Mouse (Mus musculus) adrenal gland, postnatal 0 days (tissue): ENCODE results near the gene Thbs2. TPM values are rescaled to one million over a fixed set of nuclear protein-coding genes. Genes with fewer than 3 reads are reported as not detected.

Experiments used
- polyA plus RNA-seq: library from polyadenylated mRNA; unstranded; fragments of >200 nt; fragmentation: Nextera tagmentation; extraction: Ambion mirVana; gene quantifications from 2 replicates; pipeline ENCODE4 v1.2.1, GENCODE M21; 2015

The Thbs2 gene
- 12.3 and 16.6 TPM in 2 replicates for polyA plus RNA-seq

GRCm38 (mm10) chr17:14693994-14694374 lies at the start of gene Thbs2:
Gene Thbs2, minus strand, starts transcription at chr17:14694235.

Other genes with a start within 250 kb of the Thbs2 start
- 30.4 and 37.2 TPM in 2 replicates for gene Wdr27, start 248.9 kb upstream of the Thbs2 start, polyA plus RNA-seq
- gene 1600012H06Rik, start 248.9 kb upstream of the Thbs2 start, polyA plus RNA-seq = 47.4 and 48.2 TPM in 2 replicates